Mouse (Mus musculus): Measurements from ENCODE around the gene Nhlh1. TPM values are rescaled to one million over a fixed set of nuclear protein-coding genes. Genes with fewer than 3 reads are reported as not detected.

Gene Nhlh1
- polyA plus RNA-seq, 1 experiment, result not detected

DNA sequence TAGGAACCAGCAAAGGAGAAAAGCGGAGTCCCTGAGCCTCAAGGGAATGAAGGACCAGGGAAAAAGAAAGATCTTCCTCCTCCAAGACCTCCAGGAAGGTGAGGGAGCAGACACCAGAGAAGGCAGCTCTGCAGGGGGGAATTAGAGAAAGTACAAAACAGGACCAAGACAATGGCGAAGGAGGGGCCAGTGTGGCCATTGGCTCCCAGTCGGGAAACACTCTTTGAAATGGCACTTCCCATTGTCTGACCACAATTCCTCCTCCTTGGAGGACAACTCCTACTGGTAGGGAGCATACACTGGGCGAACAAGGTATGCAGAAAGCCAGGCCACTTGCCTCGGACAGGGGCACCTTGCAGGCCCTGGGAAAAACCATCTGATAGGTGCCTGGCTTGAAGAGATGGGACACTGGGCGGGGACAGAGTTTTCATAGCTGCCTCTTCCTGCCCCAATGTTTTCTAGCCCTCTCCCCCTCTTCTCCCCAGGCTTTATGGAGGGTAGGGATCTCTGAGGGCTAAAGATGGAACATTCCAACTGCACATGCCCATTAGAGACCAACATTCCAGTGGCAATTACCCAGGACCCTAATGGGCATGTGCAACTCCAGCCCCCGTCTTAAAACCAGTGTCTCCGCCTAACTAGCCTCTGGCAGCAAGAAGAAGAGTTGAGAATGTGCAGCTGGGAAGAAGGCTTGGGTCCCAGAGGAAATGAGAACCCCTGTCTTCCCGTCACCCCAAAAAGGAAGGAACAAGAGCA is 33.1 kb downstream of the Nhlh1 start:
- 77% methylated on average over 9 of the region's 9 CpGs for WGBS
- DNase-seq, result no peak
- H3K4me1 ChIP-seq (ENCODE audit: control insufficient read depth, insufficient read depth, low read length), result peaks cover 2% of the 10 kb centered on the region; the same call in 1 of the 2 replicates

DNA sequence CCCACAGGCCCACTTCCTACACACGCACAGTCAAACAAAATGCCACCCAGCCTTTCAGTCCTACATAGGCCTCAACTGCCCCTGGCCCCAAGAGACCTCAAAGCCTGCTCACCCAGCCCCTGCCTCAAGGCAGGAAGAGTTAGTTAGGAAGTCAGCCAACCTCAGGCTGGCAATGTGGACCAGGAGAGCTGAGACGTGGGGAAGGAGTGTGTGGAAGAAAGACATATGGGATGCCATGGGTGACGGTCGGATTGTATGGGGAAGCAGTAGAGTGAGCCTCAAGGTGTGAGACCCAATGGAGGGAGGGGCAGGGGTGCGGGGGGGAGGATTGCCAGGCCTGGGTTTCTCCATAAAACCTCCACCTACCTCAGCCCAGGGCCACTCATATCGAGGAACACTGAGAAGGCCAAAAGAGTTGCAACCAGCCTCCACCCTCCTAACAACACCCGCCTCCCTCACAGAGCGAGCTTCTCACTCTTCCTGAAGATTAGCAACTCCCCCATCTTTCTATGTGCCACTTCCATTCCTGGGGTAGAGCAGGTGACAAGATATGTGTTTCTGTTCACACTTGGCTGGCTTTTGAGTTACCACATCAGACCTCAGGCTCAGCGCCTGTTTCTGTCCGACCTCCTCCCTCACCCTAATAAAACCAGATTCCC is 37.4 kb downstream of the Nhlh1 start:
- Histone ChIP-seq H3K4me3 (ENCODE audit: insufficient read depth, low read depth, low read length) (no peak overlapping the region), H3K27me3 (replicated peaks; ENCODE audit: control insufficient read depth, insufficient read depth, low read length) (no peaks in the 10 kb centered on the region), H3K4me1 (ENCODE audit: control insufficient read depth, insufficient read depth, low read length) (no peaks in the 10 kb centered on the region), H3K36me3 (ENCODE audit: control insufficient read depth, insufficient read depth, low read length) (no peaks in the 10 kb centered on the region), H3K27ac (ENCODE audit: insufficient read depth, low read depth, low read length) (no peak overlapping the region)
- TF ChIP-seq POLR2A (IDR thresholded peaks at IDR 0.05; ENCODE audit: low read depth, low read length) (no peak), CTCF (conservative IDR thresholded peaks at IDR 0.05; ENCODE audit: insufficient read depth, insufficient read length, low read depth, low read length) (no peak)
- 78% methylated on average over 10 of the region's 10 CpGs for WGBS
- DNase-seq, result no peak

More for the DNA sequence above, 33.1 kb downstream of the Nhlh1 start:
- Histone ChIP-seq H3K27me3 (replicated peaks; ENCODE audit: control insufficient read depth, insufficient read depth, low read length) (no peaks in the 10 kb centered on the region), H3K36me3 (ENCODE audit: control insufficient read depth, insufficient read depth, low read length) (no peaks in the 10 kb centered on the region), H3K4me3 (ENCODE audit: insufficient read depth, low read depth, low read length) (no peak overlapping the region), H3K27ac (ENCODE audit: insufficient read depth, low read depth, low read length) (no peak overlapping the region)
- TF ChIP-seq POLR2A (IDR thresholded peaks at IDR 0.05; ENCODE audit: low read depth, low read length) (no peak), CTCF (conservative IDR thresholded peaks at IDR 0.05; ENCODE audit: insufficient read depth, insufficient read length, low read depth, low read length) (no peak)

DNA sequence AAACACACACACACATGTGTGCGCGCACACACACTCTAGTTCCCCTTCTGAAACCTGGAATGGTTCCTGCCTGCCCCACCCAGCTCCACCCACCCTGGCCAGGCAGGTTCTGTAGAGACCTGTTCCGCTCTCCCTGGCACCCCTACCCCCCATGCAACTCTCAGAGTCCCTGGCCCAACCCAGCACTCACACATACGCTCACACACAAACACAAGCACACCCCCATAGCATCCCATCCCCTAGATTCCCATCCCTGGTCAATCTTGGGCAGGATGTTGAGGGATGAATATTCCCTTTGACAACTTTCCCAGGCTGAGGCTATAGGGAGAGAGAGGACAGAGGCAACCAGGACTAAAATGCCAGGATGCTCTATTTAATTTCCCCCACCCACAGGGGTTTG is 38.0 kb downstream of the Nhlh1 start:
- TF ChIP-seq CTCF (conservative IDR thresholded peaks at IDR 0.05; ENCODE audit: insufficient read depth, insufficient read length, low read depth, low read length) (no peak), POLR2A (IDR thresholded peaks at IDR 0.05; ENCODE audit: low read depth, low read length) (no peak)
- WGBS, result 85% methylated on average over 4 of the region's 4 CpGs
- no peak overlapping the region for H3K4me3 ChIP-seq (ENCODE audit: insufficient read depth, low read depth, low read length)
- no peak overlapping the region for H3K27ac ChIP-seq (ENCODE audit: insufficient read depth, low read depth, low read length)
- DNase-seq, result no peak
- no peaks in the 10 kb centered on the region for H3K27me3 ChIP-seq (replicated peaks; ENCODE audit: control insufficient read depth, insufficient read depth, low read length)
- no peaks in the 10 kb centered on the region for H3K4me1 ChIP-seq (ENCODE audit: control insufficient read depth, insufficient read depth, low read length)
- H3K36me3 ChIP-seq (ENCODE audit: control insufficient read depth, insufficient read depth, low read length), result no peaks in the 10 kb centered on the region

DNA sequence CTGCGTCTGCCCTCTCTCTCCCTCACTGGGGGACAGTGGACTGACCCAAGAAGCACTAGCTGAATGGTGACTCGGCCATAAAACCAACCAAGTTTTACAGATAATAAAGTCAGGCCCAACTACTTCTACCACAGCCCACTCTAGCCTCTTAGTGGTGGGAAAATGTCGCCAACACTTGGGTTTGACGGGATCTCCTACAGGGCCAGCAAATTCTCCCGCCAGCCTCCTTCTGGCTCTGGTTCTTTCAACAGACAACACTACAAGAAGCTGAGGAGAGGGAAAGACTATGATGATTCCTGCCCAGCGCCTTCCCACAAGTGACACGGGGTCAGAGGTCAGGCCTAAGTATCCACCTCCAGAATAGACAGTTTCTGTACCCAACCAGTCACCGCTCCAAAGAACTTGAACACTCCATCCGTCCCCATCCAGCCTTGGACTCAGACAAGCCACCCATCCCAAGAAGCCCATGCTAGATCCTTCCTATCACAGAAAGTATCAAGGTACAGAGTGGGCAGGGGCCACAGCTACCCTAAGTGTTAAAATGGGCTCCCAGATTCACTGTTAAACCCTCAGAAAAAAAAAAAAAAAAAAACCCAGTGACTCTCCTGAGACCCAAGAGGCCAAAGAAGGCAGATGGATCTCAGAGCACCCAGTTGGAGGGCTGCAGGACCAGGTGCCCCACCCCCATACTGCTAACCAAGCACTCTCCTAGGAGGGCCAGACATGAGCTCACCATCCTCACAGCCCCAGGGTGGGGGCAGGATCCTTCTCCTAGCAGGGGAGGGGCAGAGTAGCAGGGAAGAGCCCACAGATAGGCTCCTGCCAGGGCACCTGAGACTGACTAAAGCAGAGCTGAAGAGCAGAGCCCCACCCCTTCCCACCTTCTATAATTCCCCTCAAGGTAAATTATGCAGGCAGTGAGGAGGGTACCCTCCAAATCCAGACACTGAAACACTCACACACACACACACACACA is 38.7 kb downstream of the Nhlh1 start:
- no peak overlapping the region for H3K27ac ChIP-seq (ENCODE audit: insufficient read depth, low read depth, low read length)
- H3K4me3 ChIP-seq (ENCODE audit: insufficient read depth, low read depth, low read length), result no peak overlapping the region
- no peak for DNase-seq
- 94% methylated on average over 9 of the region's 9 CpGs for WGBS
- H3K4me1 ChIP-seq (ENCODE audit: control insufficient read depth, insufficient read depth, low read length), result no peaks in the 10 kb centered on the region
- H3K27me3 ChIP-seq (replicated peaks; ENCODE audit: control insufficient read depth, insufficient read depth, low read length), result no peaks in the 10 kb centered on the region
- H3K36me3 ChIP-seq (ENCODE audit: control insufficient read depth, insufficient read depth, low read length), result no peaks in the 10 kb centered on the region
- TF ChIP-seq CTCF (conservative IDR thresholded peaks at IDR 0.05; ENCODE audit: insufficient read depth, insufficient read length, low read depth, low read length) (no peak), POLR2A (IDR thresholded peaks at IDR 0.05; ENCODE audit: low read depth, low read length) (no peak)

DNA sequence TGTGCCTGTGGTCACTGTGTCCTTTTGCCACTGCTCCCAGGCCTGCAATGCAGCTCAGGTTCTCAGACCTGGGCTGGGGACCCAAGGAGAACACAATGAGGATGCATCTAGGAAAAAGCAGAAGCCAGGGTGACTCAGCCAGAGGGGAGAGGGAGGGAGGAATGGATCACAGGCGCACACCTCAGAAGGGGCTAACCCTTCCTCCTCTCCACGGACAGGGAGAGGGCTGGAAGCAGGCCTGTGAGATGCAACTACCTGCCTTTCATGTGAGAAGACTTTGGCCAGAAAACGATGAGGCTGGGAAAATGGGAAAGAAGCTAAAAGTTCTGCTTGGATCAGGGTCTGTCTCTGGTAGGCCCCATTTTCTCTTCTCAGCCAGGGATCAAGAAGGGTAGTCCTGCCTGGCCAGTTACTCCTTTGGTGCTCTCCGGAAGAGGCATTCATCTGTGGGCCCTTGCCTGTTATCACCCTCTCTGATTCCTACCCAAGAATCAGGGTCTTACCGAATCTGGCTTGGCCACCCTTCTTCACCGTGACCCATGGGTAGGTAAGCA is 39.8 kb downstream of the Nhlh1 start:
- Histone ChIP-seq H3K36me3 (ENCODE audit: control insufficient read depth, insufficient read depth, low read length) (no peaks in the 10 kb centered on the region), H3K27me3 (replicated peaks; ENCODE audit: control insufficient read depth, insufficient read depth, low read length) (no peaks in the 10 kb centered on the region), H3K4me3 (ENCODE audit: insufficient read depth, low read depth, low read length) (no peak overlapping the region), H3K27ac (ENCODE audit: insufficient read depth, low read depth, low read length) (no peak overlapping the region), H3K4me1 (ENCODE audit: control insufficient read depth, insufficient read depth, low read length) (no peaks in the 10 kb centered on the region)
- WGBS, result 87% methylated on average over 6 of the region's 6 CpGs
- no peak for TF ChIP-seq POLR2A (IDR thresholded peaks at IDR 0.05; ENCODE audit: low read depth, low read length)
- TF ChIP-seq CTCF (conservative IDR thresholded peaks at IDR 0.05; ENCODE audit: insufficient read depth, insufficient read length, low read depth, low read length), result no peak
- no peak for DNase-seq

DNA sequence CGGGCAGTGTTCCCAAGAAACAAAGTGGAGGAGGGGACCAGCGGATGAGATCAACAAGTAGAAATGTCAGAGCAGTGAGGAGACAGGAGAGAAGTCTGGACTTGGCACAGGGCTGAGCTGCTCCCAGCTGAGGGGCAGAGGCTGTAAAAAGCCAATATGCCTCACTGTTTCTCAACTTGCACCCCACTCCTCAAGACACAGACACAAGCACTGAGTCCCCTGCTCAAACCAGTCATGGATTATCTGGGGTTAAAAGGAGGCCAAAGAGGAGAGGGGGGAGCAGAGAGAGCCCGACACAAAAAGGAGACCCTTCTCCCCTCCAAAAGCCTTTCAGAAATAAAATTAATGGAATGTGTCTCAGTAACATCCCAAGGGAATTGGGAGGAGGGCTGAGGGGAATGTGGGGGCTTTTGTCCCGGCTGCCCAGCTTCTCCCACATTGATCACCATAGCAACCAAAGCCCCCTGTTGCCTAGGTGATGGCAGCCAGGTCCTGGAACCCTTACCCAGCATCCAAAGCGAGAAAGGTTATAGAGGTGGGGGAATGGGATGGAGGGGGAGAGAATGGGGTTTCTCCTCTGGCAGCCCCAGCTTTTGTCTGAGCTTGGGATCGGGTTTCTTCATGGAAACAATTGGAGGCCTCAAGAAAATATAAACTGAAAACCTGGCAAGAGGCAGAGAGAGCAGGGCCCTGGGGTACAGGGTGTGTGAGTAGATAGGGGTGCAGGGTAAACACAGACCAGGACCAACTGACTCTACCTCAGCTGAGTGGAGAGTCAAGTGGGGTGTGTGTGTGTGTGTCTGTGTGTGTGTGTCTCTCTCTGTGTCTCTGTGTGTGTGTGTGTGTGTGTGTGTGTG is 40.5 kb downstream of the Nhlh1 start:
- no peaks in the 10 kb centered on the region for H3K4me1 ChIP-seq (ENCODE audit: control insufficient read depth, insufficient read depth, low read length)
- no peak for DNase-seq
- no peak overlapping the region for H3K4me3 ChIP-seq (ENCODE audit: insufficient read depth, low read depth, low read length)
- no peaks in the 10 kb centered on the region for H3K36me3 ChIP-seq (ENCODE audit: control insufficient read depth, insufficient read depth, low read length)
- TF ChIP-seq POLR2A (IDR thresholded peaks at IDR 0.05; ENCODE audit: low read depth, low read length) (no peak), CTCF (conservative IDR thresholded peaks at IDR 0.05; ENCODE audit: insufficient read depth, insufficient read length, low read depth, low read length) (no peak)
- 60% methylated on average over 6 of the region's 6 CpGs for WGBS
- no peaks in the 10 kb centered on the region for H3K27me3 ChIP-seq (replicated peaks; ENCODE audit: control insufficient read depth, insufficient read depth, low read length)
- H3K27ac ChIP-seq (ENCODE audit: insufficient read depth, low read depth, low read length), result no peak overlapping the region

Data from kidney, adult 2 months (tissue).